Mouse (Mus musculus): ENCODE data around the gene Med22.

Med22 gene

GRCm38 (mm10) chr2:26910124-26910993 lies at the start of gene Med22, which contains the start of gene Rpl7a:
Gene Med22 (minus strand): TSS chr2:26910677.
Gene Rpl7a (plus strand): TSS chr2:26910764.
- peak; percentile 100 for DNase-seq

- no peak for DNase-seq
These were observed 47.0 kb upstream of the Med22 start for GRCm38 (mm10) chr2:26957488-26957859.

GRCm38 (mm10) chr2:26956811-26957487 lies 46.5 kb upstream of the Med22 start:
- DNase-seq: no peak

GRCm38 (mm10) chr2:26954735-26955395 lies 44.4 kb upstream of the Med22 start:
- DNase-seq: no peak

- no peak for DNase-seq
These were observed 42.4 kb upstream of the Med22 start for GRCm38 (mm10) chr2:26952866-26953265.

- DNase-seq: no peak
These were observed 41.7 kb upstream of the Med22 start for GRCm38 (mm10) chr2:26952193-26952592.

GRCm38 (mm10) chr2:26951346-26951905 lies 40.9 kb upstream of the Med22 start:
- peak; percentile 37 for DNase-seq

- DNase-seq: no peak
These were observed 39.9 kb upstream of the Med22 start for GRCm38 (mm10) chr2:26950411-26950810.

- no peak for DNase-seq
These were observed 32.8 kb upstream of the Med22 start for GRCm38 (mm10) chr2:26943253-26943652.

- no peak for DNase-seq
These were observed 31.1 kb upstream of the Med22 start for GRCm38 (mm10) chr2:26941539-26941938.

GRCm38 (mm10) chr2:26936425-26936824 lies 25.9 kb upstream of the Med22 start:
- no peak for DNase-seq

- DNase-seq: no peak
These were observed 24.8 kb upstream of the Med22 start for GRCm38 (mm10) chr2:26935286-26935685.

GRCm38 (mm10) chr2:26933304-26934055 lies 23.0 kb upstream of the Med22 start, which contains the start of the genes Surf4 and Stkld1:
Gene Surf4 (minus strand): TSS chr2:26933928.
Gene Stkld1 (plus strand): TSS chr2:26934047.
- peak; percentile 91 for DNase-seq

GRCm38 (mm10) chr2:26932473-26933303 lies 22.2 kb upstream of the Med22 start:
- peak; percentile 42 for DNase-seq

- DNase-seq: peak; percentile 64
These were observed 19.9 kb upstream of the Med22 start for GRCm38 (mm10) chr2:26930390-26930789.

- DNase-seq: no peak
These were observed 17.4 kb upstream of the Med22 start for GRCm38 (mm10) chr2:26927745-26928476.

GRCm38 (mm10) chr2:26921784-26922183 lies 11.3 kb upstream of the Med22 start:
- DNase-seq: no peak

GRCm38 (mm10) chr2:26920190-26920855 lies 9.8 kb upstream of the Med22 start:
- no peak for DNase-seq

- no peak for DNase-seq
These were observed 9.2 kb upstream of the Med22 start for GRCm38 (mm10) chr2:26919684-26920083.

GRCm38 (mm10) chr2:26916738-26917137 lies 6.3 kb upstream of the Med22 start:
- DNase-seq: no peak

Data from cerebellum, adult 11 months (tissue).